Mouse (Mus musculus): ENCODE results near the gene Mapk1ip1. TPM values are rescaled to one million over a fixed set of nuclear protein-coding genes. Genes with fewer than 3 reads are reported as not detected.

The Mapk1ip1 gene
- 33.2 and 35.9 TPM in 2 replicates for polyA plus RNA-seq (2015; fragmentation: Nextera tagmentation; extraction: Ambion mirVana)

- Histone ChIP-seq H3K4me3 (peak within 1 kb of the TSS; percentile 95), H3K9me3 (no peaks in the 10 kb centered on the region), H3K36me3 (replicated peaks) (no peaks in the 10 kb centered on the region), H3K9ac (peak within 1 kb of the TSS; percentile 97), H3K27ac (peak within 1 kb of the TSS; percentile 95), H3K4me1 (peaks cover 64% of the 10 kb centered on the region), H3K4me2 (peak within 1 kb of the TSS; percentile 94), H3K27me3 (replicated peaks) (no peaks in the 10 kb centered on the region)
- WGBS = under 1% methylated on average over 50 of the region's 51 CpGs
- peak; percentile 93 for ATAC-seq (replicated peaks)
Measured at GRCm38 (mm10) chr7:138845544-138846391, at the start of gene Mapk1ip1, which contains the start of gene Ppp2r2d. Gene Mapk1ip1 (minus strand): TSS chr7:138846273. Gene Ppp2r2d (plus strand): TSS chr7:138846079.

DNA sequence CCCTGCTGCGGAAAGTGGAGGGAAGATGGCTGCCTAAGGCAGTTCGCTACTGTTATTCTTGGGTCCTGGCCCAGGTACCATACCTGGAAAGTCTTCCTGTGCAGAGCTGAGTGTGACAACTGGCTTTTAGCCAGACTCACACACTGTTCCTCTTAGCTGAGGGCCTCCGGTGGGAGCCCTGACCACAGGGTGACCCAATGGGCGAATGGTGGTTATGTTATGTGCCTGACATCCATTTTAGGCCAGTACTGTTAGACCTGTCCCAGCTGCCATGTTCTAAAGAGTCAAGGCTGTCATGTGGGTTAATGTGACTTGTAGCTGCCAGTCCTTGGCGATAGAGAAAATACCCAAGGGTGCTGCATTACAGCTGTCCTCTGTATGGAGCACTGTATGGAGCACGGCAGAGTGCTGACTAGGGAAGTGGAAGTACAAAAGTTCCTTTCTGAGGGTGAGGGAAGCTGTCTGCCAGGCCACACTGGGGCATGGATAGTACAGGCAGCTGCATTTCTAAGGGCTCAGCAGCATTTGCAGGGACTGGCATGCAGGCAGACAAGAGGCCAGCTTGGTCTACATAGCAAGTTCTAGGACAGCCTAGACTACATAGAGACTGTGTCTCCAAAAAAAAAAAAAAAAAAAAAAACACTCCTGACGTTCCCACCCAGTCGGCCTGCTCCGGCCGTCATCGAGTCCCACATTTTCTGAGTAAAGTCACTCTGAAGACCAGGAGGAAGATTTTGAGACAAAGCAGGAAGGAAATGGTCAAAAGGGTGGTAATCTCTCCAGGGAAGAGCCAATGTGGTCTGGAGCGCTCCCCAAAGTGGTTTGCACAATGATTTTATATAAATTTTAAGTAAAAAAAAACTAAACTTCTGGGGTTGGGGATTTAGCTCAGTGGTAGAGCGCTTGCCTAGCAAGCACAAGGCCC lies 39.6 kb upstream of the Mapk1ip1 start:
- Histone ChIP-seq H3K9me3 (no peaks in the 10 kb centered on the region), H3K4me2 (no peak overlapping the region), H3K4me1 (no peaks in the 10 kb centered on the region), H3K4me3 (no peak overlapping the region), H3K36me3 (replicated peaks) (0 out of 2 replicates have a peak, but pooled peaks cover 13% of the 10 kb centered on the region), H3K9ac (no peak overlapping the region), H3K27ac (no peak overlapping the region), H3K27me3 (replicated peaks) (no peaks in the 10 kb centered on the region)
- 90% methylated on average over 13 of the region's 13 CpGs for WGBS
- no peak for ATAC-seq (replicated peaks)

GRCm38 (mm10) chr7:138883724-138884123 lies 37.7 kb upstream of the Mapk1ip1 start:
- Histone ChIP-seq H3K36me3 (replicated peaks) (peaks cover 29% of the 10 kb centered on the region; the same call in 1 of the 2 replicates), H3K4me2 (no peak overlapping the region), H3K9me3 (no peaks in the 10 kb centered on the region), H3K27me3 (replicated peaks) (no peaks in the 10 kb centered on the region), H3K4me1 (no peaks in the 10 kb centered on the region), H3K4me3 (no peak overlapping the region), H3K9ac (no peak overlapping the region), H3K27ac (no peak overlapping the region)
- ATAC-seq (replicated peaks) = no peak
- WGBS = 95% methylated on average over 3 of the region's 3 CpGs

- no peak for ATAC-seq (replicated peaks)
- no peaks in the 10 kb centered on the region for H3K4me1 ChIP-seq
- H3K27ac ChIP-seq = no peak overlapping the region
- 76% methylated on average over 3 of the region's 3 CpGs for WGBS
- no peak overlapping the region for H3K4me2 ChIP-seq
- no peak overlapping the region for H3K9ac ChIP-seq
- H3K36me3 ChIP-seq (replicated peaks) = peaks cover 63% of the 10 kb centered on the region
- no peak overlapping the region for H3K4me3 ChIP-seq
- no peaks in the 10 kb centered on the region for H3K9me3 ChIP-seq
- no peaks in the 10 kb centered on the region for H3K27me3 ChIP-seq (replicated peaks)
Measured at GRCm38 (mm10) chr7:138875031-138875430, 29.0 kb upstream of the Mapk1ip1 start.

DNA sequence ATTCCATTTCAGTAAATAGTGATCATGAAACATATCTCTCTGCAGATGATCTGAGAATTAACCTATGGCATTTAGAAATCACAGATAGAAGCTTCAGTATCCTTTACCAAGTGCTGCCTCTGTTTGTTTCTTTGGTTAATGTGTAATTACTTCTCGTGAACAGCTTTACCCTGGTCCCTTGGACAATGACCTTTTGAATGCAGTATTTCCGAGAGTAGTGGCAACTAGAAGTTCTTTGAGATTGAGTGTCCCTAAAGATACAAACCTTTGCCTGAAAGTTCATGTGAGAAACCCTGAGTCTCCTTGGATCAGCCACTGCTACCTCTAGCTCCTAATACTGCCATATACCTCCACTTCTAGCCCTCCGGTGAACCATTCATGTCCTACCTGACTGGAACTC lies 26.9 kb upstream of the Mapk1ip1 start:
- 86% methylated on average over 3 of the region's 3 CpGs for WGBS
- ATAC-seq (replicated peaks) = no peak
- H3K36me3 ChIP-seq (replicated peaks) = peaks cover 55% of the 10 kb centered on the region

GRCm38 (mm10) chr7:138868316-138868715 lies 22.2 kb upstream of the Mapk1ip1 start:
- 91% methylated on average over 4 of the region's 4 CpGs for WGBS
- peaks cover 26% of the 10 kb centered on the region for H3K36me3 ChIP-seq (replicated peaks)
- 0 out of 2 replicates have a peak, but pooled peaks cover 2% of the 10 kb centered on the region for H3K4me1 ChIP-seq
- no peak overlapping the region for H3K4me3 ChIP-seq
- H3K27me3 ChIP-seq (replicated peaks) = no peaks in the 10 kb centered on the region
- no peaks in the 10 kb centered on the region for H3K9me3 ChIP-seq
- H3K27ac ChIP-seq = no peak overlapping the region
- no peak overlapping the region for H3K9ac ChIP-seq
- H3K4me2 ChIP-seq = no peak overlapping the region
- ATAC-seq (replicated peaks) = no peak

More for the DNA sequence above, 26.9 kb upstream of the Mapk1ip1 start:
- no peaks in the 10 kb centered on the region for H3K27me3 ChIP-seq (replicated peaks)
- H3K4me1 ChIP-seq = no peaks in the 10 kb centered on the region
- H3K9ac ChIP-seq = no peak overlapping the region
- H3K4me3 ChIP-seq = no peak overlapping the region
- H3K9me3 ChIP-seq = no peaks in the 10 kb centered on the region
- no peak overlapping the region for H3K4me2 ChIP-seq
- no peak overlapping the region for H3K27ac ChIP-seq

DNA sequence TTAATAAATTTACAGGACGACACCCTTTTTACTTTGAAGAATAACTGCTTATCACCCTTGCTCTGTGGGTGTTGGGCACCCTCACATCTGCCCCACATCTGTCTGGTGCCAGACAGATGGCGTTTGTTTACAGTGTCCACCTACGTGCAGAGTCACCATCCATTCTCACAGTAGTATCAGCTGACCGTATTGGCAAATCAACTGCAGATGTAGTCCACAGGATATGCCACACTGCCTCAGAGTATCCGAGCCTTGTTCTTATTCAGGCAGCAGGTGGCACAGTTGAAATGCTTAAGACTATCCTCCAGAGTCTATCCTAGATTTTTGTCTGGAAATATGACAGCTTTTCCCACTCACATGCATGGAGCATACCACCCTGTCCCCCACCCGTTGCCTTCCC lies 21.2 kb upstream of the Mapk1ip1 start:
- Histone ChIP-seq H3K27me3 (replicated peaks) (no peaks in the 10 kb centered on the region), H3K9me3 (no peaks in the 10 kb centered on the region), H3K4me2 (no peak overlapping the region), H3K27ac (no peak overlapping the region), H3K4me1 (0 out of 2 replicates have a peak, but pooled peaks cover 2% of the 10 kb centered on the region), H3K4me3 (no peak overlapping the region), H3K9ac (no peak overlapping the region), H3K36me3 (replicated peaks) (peaks cover 19% of the 10 kb centered on the region)
- no peak for ATAC-seq (replicated peaks)
- 84% methylated on average over 6 of the region's 6 CpGs for WGBS

DNA sequence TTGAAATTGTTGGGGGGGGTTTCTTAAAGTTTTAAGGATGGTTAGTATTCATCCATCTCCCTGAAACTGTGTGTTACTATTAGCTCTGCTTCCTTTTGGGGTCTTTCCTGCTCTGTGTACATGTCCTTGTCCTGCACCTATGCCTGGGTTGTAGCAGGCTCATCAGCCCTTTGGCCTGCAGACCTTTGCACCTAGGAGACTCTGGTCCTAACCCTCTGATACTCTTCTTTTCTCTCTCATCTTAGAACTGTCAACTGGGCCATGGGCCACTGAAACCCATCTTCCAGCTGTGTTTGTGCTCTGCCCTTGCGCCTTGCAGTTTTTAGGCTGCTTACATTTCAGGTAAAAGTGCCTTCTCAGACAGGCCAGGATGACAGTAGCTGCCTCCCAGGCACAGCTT lies 18.7 kb upstream of the Mapk1ip1 start:
- Histone ChIP-seq H3K4me2 (no peak overlapping the region), H3K4me1 (0 out of 2 replicates have a peak, but pooled peaks cover 2% of the 10 kb centered on the region), H3K27ac (no peak overlapping the region), H3K4me3 (no peak overlapping the region), H3K9me3 (no peaks in the 10 kb centered on the region), H3K9ac (no peak overlapping the region), H3K36me3 (replicated peaks) (peaks cover 10% of the 10 kb centered on the region; the same call in 1 of the 2 replicates), H3K27me3 (replicated peaks) (no peaks in the 10 kb centered on the region)
- 100% methylated on average over 1 of the region's 1 CpGs for WGBS
- no peak for ATAC-seq (replicated peaks)

DNA sequence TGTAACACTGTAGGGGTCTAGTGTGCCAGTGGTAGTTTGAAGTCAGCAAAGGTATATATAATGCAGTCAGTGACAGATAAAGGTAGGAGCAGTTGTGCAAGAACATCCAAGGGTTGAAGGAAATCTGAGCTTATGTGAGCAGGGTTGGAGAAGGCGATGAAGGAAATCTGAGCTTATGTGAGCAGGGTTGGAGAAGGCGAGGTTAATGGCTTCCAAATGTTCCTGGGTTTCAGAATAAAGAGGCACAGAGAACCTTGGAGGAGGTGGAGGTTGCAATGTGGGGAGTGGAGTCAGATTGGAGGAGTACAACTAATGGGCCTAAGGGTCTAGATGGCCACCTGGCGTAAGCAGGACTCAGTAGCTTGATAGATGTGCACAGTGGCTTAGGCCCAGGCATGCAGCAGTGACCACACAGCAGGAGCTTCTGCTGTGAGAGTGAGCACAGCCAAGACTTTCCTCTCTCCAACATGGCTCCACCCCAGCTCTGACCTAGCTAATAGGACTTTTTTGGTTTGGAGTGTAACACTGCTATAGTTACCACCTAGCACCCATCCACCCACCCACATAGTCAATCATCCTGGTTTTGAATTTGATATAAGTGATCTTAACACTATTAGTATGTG lies 18.0 kb upstream of the Mapk1ip1 start:
- H3K4me2 ChIP-seq = no peak overlapping the region
- no peak overlapping the region for H3K4me3 ChIP-seq
- no peak overlapping the region for H3K9ac ChIP-seq
- H3K27ac ChIP-seq = no peak overlapping the region
- ATAC-seq (replicated peaks) = no peak
- H3K9me3 ChIP-seq = no peaks in the 10 kb centered on the region
- H3K4me1 ChIP-seq = 0 out of 2 replicates have a peak, but pooled peaks cover 2% of the 10 kb centered on the region
- peaks cover 7% of the 10 kb centered on the region; the same call in 1 of the 2 replicates for H3K36me3 ChIP-seq (replicated peaks)
- no peaks in the 10 kb centered on the region for H3K27me3 ChIP-seq (replicated peaks)
- WGBS = 86% methylated on average over 3 of the region's 3 CpGs

DNA sequence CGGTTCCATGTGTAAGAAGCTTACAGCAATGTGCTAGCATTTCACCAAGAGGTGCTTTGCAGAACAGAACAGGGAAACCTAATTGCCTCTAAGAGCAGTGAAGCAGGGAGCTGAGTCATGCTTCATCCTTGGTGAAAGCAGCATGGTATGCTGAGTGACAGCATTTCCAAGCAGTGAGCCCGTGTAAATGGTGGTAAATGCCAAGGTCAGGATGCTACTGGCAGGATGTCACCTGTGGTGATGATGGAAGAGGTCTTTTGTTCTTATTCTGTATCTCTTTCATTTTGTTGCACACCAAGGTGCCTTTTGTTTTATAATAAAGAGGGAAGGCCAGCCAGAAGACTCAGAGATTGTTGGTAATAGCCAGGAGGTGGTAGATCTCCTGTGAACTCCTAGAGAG lies 10.6 kb upstream of the Mapk1ip1 start:
- no peak overlapping the region for H3K9ac ChIP-seq
- H3K9me3 ChIP-seq = no peaks in the 10 kb centered on the region
- H3K27me3 ChIP-seq (replicated peaks) = no peaks in the 10 kb centered on the region
- H3K4me3 ChIP-seq = no peak overlapping the region
- no peak overlapping the region for H3K4me2 ChIP-seq
- H3K27ac ChIP-seq = no peak overlapping the region
- H3K36me3 ChIP-seq (replicated peaks) = peaks cover 10% of the 10 kb centered on the region; the same call in 1 of the 2 replicates
- H3K4me1 ChIP-seq = no peaks in the 10 kb centered on the region
- ATAC-seq (replicated peaks) = no peak
- 62% methylated on average over 2 of the region's 2 CpGs for WGBS

DNA sequence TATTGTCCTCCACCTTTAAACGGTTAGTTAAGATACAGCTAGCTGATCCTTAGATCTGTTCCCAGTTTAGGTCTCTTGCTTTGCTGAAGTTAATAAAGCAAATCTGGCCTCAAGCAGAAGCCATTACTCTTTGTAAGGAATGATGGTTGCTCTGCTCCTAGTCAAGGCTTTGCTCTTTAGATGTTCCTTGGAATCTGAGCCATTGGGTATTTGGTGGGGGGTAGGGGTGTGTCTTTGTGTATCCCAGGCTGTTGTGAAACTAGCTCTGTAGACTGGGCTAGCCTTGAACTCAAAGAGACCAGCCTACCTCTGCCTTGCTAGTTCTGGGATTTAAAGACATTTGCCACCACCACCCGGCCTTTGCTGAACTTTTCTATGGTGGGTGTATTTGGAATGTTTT lies 8.1 kb upstream of the Mapk1ip1 start:
- no peak overlapping the region for H3K27ac ChIP-seq
- 92% methylated on average over 2 of the region's 2 CpGs for WGBS
- H3K36me3 ChIP-seq (replicated peaks) = peaks cover 13% of the 10 kb centered on the region; the same call in 1 of the 2 replicates

More for the DNA sequence above, 8.1 kb upstream of the Mapk1ip1 start:
- no peak for ATAC-seq (replicated peaks)
- H3K9ac ChIP-seq = no peak overlapping the region
- H3K9me3 ChIP-seq = no peaks in the 10 kb centered on the region
- no peaks in the 10 kb centered on the region for H3K27me3 ChIP-seq (replicated peaks)
- no peak overlapping the region for H3K4me2 ChIP-seq
- no peak overlapping the region for H3K4me3 ChIP-seq
- peaks cover 14% of the 10 kb centered on the region for H3K4me1 ChIP-seq

Measured in midbrain, embryonic 15.5 days (tissue).